Mouse (Mus musculus): ENCODE measurements around the gene Dhx58. TPM values are rescaled to one million over a fixed set of nuclear protein-coding genes. Genes with fewer than 3 reads are reported as not detected.

Gene Dhx58
- total RNA-seq, 4 experiments from 2014 or later: 0.38 to 1.1 (median 0.78) TPM

- no peak for DNase-seq (ENCODE audit: low spot score)
Observed at GRCm38 (mm10) chr11:100721776-100722492, 17.9 kb upstream of the Dhx58 start.

DNA sequence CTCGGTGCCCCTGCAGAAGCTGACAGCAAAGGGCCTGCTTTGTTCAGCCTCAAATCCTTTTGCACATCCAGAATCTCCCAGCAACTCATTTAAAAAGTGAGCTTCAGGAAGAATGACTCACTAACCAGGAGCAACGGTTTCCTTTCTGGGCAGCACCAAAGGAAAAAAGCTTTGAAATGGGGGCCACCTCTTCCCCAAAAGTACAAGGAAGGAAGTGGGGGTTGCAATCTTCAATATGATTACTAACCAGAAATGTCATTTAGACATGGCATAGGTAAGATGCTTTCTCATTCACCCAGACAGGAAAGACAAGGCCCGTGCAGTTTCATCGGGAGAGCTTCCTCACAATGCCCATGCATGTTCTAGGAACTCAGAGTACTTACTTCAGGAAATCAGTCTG lies 17.2 kb upstream of the Dhx58 start:
- DNase-seq (ENCODE audit: low spot score): peak; percentile 72

- peak; percentile 47 for DNase-seq (ENCODE audit: low spot score)
Observed at GRCm38 (mm10) chr11:100720345-100720744, 16.3 kb upstream of the Dhx58 start.

GRCm38 (mm10) chr11:100719893-100720292 lies 15.8 kb upstream of the Dhx58 start:
- DNase-seq (ENCODE audit: low spot score): no peak

GRCm38 (mm10) chr11:100719312-100719711 lies 15.2 kb upstream of the Dhx58 start:
- no peak for DNase-seq (ENCODE audit: low spot score)

- no peak for DNase-seq (ENCODE audit: low spot score)
Observed at GRCm38 (mm10) chr11:100718866-100719265, 14.8 kb upstream of the Dhx58 start.

GRCm38 (mm10) chr11:100718462-100718861 lies 14.4 kb upstream of the Dhx58 start:
- DNase-seq (ENCODE audit: low spot score): no peak

DNA sequence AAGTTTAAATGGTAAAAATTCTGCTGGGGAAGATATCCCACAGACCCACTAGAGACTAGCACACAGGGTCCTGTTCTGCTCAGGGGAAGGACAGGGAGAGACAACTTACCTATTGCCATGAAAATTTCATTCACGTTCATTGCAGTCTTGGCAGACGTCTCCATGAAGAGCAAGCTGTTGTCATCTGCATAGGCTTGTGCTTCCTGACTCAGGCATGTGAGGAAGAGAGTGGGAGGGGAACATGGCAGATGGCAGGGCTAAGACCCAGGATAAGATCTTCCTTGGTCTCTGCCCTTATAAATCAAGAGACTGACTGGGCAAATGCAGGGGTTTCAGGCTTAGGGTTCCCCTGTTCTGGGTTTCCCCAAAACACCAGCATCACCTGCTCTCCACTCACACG lies 12.6 kb upstream of the Dhx58 start:
- DNase-seq (ENCODE audit: low spot score): no peak

GRCm38 (mm10) chr11:100714948-100715347 lies 10.9 kb upstream of the Dhx58 start:
- no peak for DNase-seq (ENCODE audit: low spot score)

- peak; percentile 86 for DNase-seq (ENCODE audit: low spot score)
Observed at GRCm38 (mm10) chr11:100714534-100714915, 10.5 kb upstream of the Dhx58 start.

- DNase-seq (ENCODE audit: low spot score): peak; percentile 75
Observed at GRCm38 (mm10) chr11:100713735-100714533, 9.9 kb upstream of the Dhx58 start, which contains the start of gene Hspb9. Gene Hspb9, plus strand, starts transcription at chr11:100713850.

- DNase-seq (ENCODE audit: low spot score): no peak
Observed at GRCm38 (mm10) chr11:100713174-100713573, 9.1 kb upstream of the Dhx58 start.

GRCm38 (mm10) chr11:100711783-100712615 lies 7.9 kb upstream of the Dhx58 start, which contains the start of gene Kat2a:
Gene Kat2a, minus strand, starts transcription at chr11:100712465.
- peak; percentile 82 for DNase-seq (ENCODE audit: low spot score)

GRCm38 (mm10) chr11:100710977-100711376 lies 6.9 kb upstream of the Dhx58 start:
- DNase-seq (ENCODE audit: low spot score): no peak

- no peak for DNase-seq (ENCODE audit: low spot score)
Observed at GRCm38 (mm10) chr11:100710528-100710927, 6.5 kb upstream of the Dhx58 start.

DNA sequence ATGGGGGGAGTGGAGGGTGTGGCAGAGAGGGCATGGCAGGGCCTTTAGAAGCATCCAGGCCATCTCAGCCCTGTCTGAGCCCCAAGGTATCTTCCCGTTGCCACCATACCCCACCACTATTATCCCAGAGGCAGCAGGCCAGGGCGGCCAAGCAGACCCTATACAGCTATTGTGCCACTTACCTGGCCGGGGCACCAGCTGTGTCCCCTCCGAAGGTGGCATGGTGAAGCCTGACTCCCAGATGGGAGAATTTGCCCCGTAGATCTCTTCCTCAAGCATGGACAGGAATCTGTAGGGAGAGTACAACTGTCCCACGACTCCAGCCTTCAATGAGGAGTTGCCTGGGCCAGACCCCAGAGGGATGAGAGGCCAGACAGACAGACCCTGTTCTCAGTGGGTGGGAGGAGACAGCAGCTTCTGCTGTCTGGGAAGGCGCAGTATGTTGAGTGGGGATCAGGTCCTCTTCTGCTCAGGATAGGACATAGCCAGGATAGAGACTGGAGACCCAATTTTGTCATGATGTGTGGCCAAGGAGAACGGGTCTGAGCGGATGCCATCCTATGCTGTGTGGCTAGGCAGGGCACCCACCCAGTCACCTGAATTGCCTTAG lies 5.2 kb upstream of the Dhx58 start:
- no peak for DNase-seq (ENCODE audit: low spot score)

DNA sequence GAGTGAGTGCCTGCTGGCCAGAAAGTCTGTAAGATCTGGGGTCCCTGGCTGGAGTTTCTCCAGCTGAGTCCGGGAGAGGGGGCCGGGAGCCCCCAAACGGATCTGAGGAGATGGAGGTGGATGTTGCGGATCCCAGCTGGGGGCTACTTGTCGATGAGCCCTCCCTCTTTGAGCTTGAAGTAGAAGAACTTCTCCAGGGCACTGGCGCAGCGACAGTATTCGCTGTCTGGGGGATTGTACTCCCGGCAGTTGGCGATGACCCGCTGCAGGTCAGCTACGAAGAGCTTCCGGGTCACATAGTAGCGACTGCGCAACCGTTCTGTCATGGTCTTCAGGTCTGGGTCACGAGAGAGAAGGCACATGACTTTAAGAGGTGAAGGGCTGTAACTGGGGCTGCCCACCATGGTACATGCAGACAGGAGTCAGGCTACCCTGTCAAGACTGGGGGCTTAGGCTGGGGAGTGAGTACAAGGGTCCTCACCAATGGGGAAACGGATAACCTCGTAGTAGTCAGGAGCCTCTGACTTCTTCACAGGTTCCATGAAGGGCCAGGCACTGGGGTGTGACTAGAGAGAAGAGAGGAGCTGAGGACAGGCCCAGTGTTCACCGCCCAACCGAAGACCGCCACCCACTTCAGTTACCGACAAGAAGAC lies 1.1 kb upstream of the Dhx58 start:
- no peak for DNase-seq (ENCODE audit: low spot score)

DNA sequence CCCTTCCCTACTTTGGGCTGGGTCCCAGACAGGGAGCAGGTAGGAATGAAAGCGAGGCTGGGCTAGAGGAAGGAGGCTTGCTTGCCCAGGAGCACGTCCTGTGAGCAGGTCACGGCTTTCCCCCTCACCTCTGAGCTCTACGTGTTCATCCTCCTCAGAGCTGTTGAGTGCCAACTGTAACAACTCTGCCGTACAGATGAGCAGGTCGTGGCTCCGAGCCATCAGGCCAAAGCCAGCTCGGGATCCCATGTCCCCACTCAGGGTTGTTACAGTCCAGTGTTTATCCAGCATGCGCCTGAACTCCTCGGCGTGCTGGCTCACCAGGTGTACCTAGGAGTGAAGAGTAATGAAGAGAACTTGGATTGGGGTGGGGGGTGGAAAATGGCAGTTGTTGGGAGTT lies 705 bp downstream of the Dhx58 start:
- no peak for DNase-seq (ENCODE audit: low spot score)

DNA sequence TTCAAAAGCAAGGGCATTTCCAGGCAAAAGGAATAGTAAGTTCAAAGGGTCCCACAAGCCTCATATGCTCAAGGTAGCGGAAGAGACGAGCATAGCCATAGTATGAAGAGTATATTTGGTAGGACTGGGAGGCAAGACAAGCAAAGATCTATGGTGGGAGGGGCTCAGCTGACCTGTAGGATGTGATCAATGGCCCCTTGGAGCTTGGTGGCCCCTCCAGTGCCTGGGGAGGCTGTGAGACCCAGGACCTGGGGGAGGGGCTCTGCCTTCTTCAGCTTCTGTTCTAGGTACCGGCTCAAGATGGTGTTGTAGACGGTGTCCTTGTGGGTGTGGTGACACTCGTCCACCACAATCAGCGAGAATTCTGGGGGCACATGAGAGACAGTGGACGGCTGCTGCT lies 1.2 kb downstream of the Dhx58 start:
- DNase-seq (ENCODE audit: low spot score): no peak

DNA sequence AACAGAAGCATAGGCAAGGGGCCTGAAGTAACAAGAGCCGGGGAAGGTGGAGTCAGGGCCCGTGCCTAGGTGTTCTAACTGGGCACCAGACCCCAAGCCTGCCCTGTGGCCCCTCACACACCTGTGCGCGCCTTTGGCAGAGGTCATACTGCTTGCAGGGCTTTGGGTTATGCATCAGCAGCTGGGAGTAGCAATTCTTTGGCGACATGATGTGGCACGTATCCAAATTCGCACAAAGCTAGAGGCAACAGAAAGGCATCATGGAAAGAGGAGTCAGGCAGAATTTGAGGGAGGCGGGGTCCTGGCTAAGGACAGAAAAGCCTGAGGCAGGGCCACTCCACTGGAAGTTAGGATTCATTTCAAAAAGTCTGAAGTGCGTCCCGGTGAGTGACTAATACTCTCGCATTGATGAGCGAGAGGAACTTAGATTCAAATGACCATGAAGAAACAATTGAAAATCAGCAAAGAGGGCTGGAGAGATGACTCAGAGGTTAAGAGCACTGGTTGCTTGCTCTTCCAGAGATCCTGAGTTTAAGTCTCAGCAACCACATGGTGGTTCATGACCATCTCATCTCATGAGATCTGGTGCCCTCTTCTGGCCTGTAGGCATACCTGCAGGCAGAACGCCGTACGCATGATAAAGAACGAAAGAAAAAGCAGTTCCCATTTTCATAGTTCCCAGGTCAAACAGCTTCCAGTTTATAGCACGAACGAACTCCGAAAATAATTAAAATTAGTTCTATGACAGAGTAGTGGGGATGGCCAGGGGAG lies 1.8 kb downstream of the Dhx58 start:
- DNase-seq (ENCODE audit: low spot score): peak; percentile 79

Measured in heart, adult 8-10 months (tissue).